Mouse (Mus musculus) left cerebral cortex, postnatal 36 days (tissue): Measurements from ENCODE around the gene Sepsecs. TPM values are rescaled to one million over a fixed set of nuclear protein-coding genes. Genes with fewer than 3 reads are reported as not detected.

ENCODE experiments used
- DNase-seq, 2 experiments: peaks; one replicate each; pipeline ENCODE4 v3.0.0; 2021 to 2022; ENCODE audit warnings: low spot score in 2 of 2, mixed read lengths in 1 of 2
- intact Hi-C: fragments of 180-260 bp; cut with DNase I; formaldehyde crosslinking; loops from one replicate; pipeline ENCODE4 v1.15.1; 2025
- total RNA-seq, 2 experiments: library from RNA; stranded (reverse); gene quantifications; 2 replicates each; pipeline ENCODE4 v1.2.3; 2021

Gene Sepsecs
- total RNA-seq, 2 experiments from 2014 or later = 9.4 to 12.2 TPM

- intact Hi-C loops = loop anchor here (10.0 kb wide), 2 partner anchors 90 to 260 kb away; partner anchors contain the start of gene Lgi2
- no peak for DNase-seq
Measured at GRCm38 (mm10) chr5:52654961-52655360, 14.5 kb downstream of the Sepsecs start.

GRCm38 (mm10) chr5:52652606-52653005 is 16.9 kb downstream of the Sepsecs start:
- intact Hi-C loops = loop anchor here (10.0 kb wide), 2 partner anchors 88 to 258 kb away; partner anchors contain the start of gene Lgi2
- DNase-seq = no peak

- intact Hi-C loops = loop anchor here (10.0 kb wide), 2 partner anchors 87 to 257 kb away; partner anchors contain the start of gene Lgi2
Measured at GRCm38 (mm10) chr5:52652086-52652485, 17.4 kb downstream of the Sepsecs start.

GRCm38 (mm10) chr5:52643947-52644840 is 25.3 kb downstream of the Sepsecs start:
- intact Hi-C loops = no loop called here
- no peak for DNase-seq

More at GRCm38 (mm10) chr5:52652086-52652485, 17.4 kb downstream of the Sepsecs start:
- no peak for DNase-seq

- intact Hi-C loops = no loop called here
- no peak for DNase-seq
Measured at GRCm38 (mm10) chr5:52641736-52642135, 27.8 kb downstream of the Sepsecs start.

- DNase-seq = no peak
- intact Hi-C loops = no loop called here
Measured at GRCm38 (mm10) chr5:52638916-52639315, 30.6 kb downstream of the Sepsecs start.

GRCm38 (mm10) chr5:52638006-52638405 is 31.5 kb downstream of the Sepsecs start:
- intact Hi-C loops = no loop called here
- no peak for DNase-seq

- intact Hi-C loops = no loop called here
- DNase-seq = no peak
Measured at GRCm38 (mm10) chr5:52636923-52637322, 32.6 kb downstream of the Sepsecs start.

GRCm38 (mm10) chr5:52636025-52636755 is 33.3 kb downstream of the Sepsecs start:
- no peak for DNase-seq
- intact Hi-C loops = no loop called here

- peak in 1 of 2 experiments; percentile 33 for DNase-seq
- intact Hi-C loops = no loop called here
Measured at GRCm38 (mm10) chr5:52634017-52634416, 35.5 kb downstream of the Sepsecs start.

- intact Hi-C loops = no loop called here
- DNase-seq = no peak
Measured at GRCm38 (mm10) chr5:52630541-52630940, 39.0 kb downstream of the Sepsecs start.

- intact Hi-C loops = no loop called here
Measured at GRCm38 (mm10) chr5:52629214-52629613, 40.3 kb downstream of the Sepsecs start.

GRCm38 (mm10) chr5:52628783-52629182 is 40.7 kb downstream of the Sepsecs start:
- no peak for DNase-seq
- intact Hi-C loops = no loop called here

More at GRCm38 (mm10) chr5:52629214-52629613, 40.3 kb downstream of the Sepsecs start:
- no peak for DNase-seq

- intact Hi-C loops = no loop called here
- DNase-seq = no peak
Measured at GRCm38 (mm10) chr5:52627713-52628112, 41.8 kb downstream of the Sepsecs start.

GRCm38 (mm10) chr5:52626092-52626491 is 43.4 kb downstream of the Sepsecs start:
- DNase-seq = no peak
- intact Hi-C loops = no loop called here

GRCm38 (mm10) chr5:52624956-52625355 is 44.6 kb downstream of the Sepsecs start:
- intact Hi-C loops = no loop called here
- DNase-seq = no peak

GRCm38 (mm10) chr5:52623099-52623498 is 46.4 kb downstream of the Sepsecs start:
- intact Hi-C loops = no loop called here
- DNase-seq = no peak

GRCm38 (mm10) chr5:52618348-52619270 is 50.9 kb downstream of the Sepsecs start:
- intact Hi-C loops = loop anchor here (5.0 kb wide), 1 partner anchor 51 kb away; the partner anchor contains the start of gene Lgi2
- peak; percentile 83 to 87 for DNase-seq

GRCm38 (mm10) chr5:52617711-52618347 is 51.7 kb downstream of the Sepsecs start:
- intact Hi-C loops = loop anchor here (5.0 kb wide), 1 partner anchor 51 kb away; the partner anchor contains the start of gene Lgi2
- DNase-seq = no peak
